Mouse (Mus musculus) heart, postnatal 0 days (tissue): ENCODE results near the gene Frat2. TPM values are rescaled to one million over a fixed set of nuclear protein-coding genes. Genes with fewer than 3 reads are reported as not detected.

Source experiments
- ATAC-seq: fragments of 200-750 bp; cut with Nextera tagmentation; 2 replicates; pipeline ENCODE4 v1.8.0; 2017; ENCODE audit warnings: low read depth, moderate number of reproducible peaks, moderate library complexity; ENCODE audit not compliant: insufficient read depth
- DNase-seq: peaks from one replicate; pipeline ENCODE4 v3.0.0-alpha.2; 2016; ENCODE audit warnings: low spot score
- H3K27ac ChIP-seq: fragments of 300-500 bp; sonication (generic); 2 replicates; pipeline ENCODE4 v1.5.1; 2014; ENCODE audit warnings: low read depth, mild to moderate bottlenecking
- H3K27me3 ChIP-seq: fragments of 300-500 bp; sonication (generic); 2 replicates; pipeline ENCODE4 v1.6.1; 2014; ENCODE audit warnings: low read length, mixed read lengths; ENCODE audit not compliant: control insufficient read depth, insufficient read depth
- H3K36me3 ChIP-seq: fragments of 300-500 bp; sonication (generic); replicated peaks from 2 replicates; pipeline ENCODE4 v1.6.1; 2014; ENCODE audit warnings: low read length, mixed read lengths; ENCODE audit not compliant: control insufficient read depth, insufficient read depth
- H3K4me1 ChIP-seq: fragments of 300-500 bp; sonication (generic); 2 replicates; pipeline ENCODE4 v1.6.1; 2014; ENCODE audit warnings: antibody characterized with exemption; ENCODE audit not compliant: control insufficient read depth, insufficient read depth
- H3K4me2 ChIP-seq: fragments of 300-500 bp; sonication (generic); 2 replicates; pipeline ENCODE4 v1.6.1; 2014; ENCODE audit warnings: low read depth, mild to moderate bottlenecking, low read length, moderate library complexity
- H3K4me3 ChIP-seq: fragments of 300-500 bp; sonication (generic); 2 replicates; pipeline ENCODE4 v1.5.1; 2014; ENCODE audit warnings: low read depth, low read length
- H3K9ac ChIP-seq: fragments of 300-500 bp; sonication (generic); replicated peaks from 2 replicates; pipeline ENCODE4 v1.6.1; 2014; ENCODE audit warnings: low read depth, low read length, mixed read lengths
- H3K9me3 ChIP-seq: fragments of 300-500 bp; sonication (generic); replicated peaks from 2 replicates; pipeline ENCODE4 v1.6.1; 2016; ENCODE audit warnings: low read length; ENCODE audit not compliant: control insufficient read depth
- CTCF ChIP-seq: IDR thresholded peaks from 2 replicates; pipeline ENCODE4 v1.5.1; 2016; ENCODE audit warnings: antibody characterized with exemption, control low read depth, low read depth
- EP300 ChIP-seq: IDR thresholded peaks from 2 replicates; pipeline ENCODE4 v1.6.1; 2016; ENCODE audit warnings: antibody characterized with exemption, low read depth
- WGBS: fragments of 180-500 bp; shearing (Covaris S2); extraction: QIAGEN DNeasy Blood & Tissue Kit; methylation state at CpG from one replicate; pipeline ENCODE4 v1.1.7; 2014; 5-methylcytosine and 5-hydroxymethylcytosine counted together
- polyA plus RNA-seq: library from polyadenylated mRNA; unstranded; fragments of >200 nt; fragmentation: Nextera tagmentation; extraction: Ambion mirVana; gene quantifications from 2 replicates; pipeline ENCODE4 v1.2.1, GENCODE M21; 2015
- total RNA-seq: library from RNA; depleted of rRNA; stranded (reverse); fragments of >200 nt; gene quantifications from 2 replicates; pipeline ENCODE4 v1.2.3, GENCODE M21; 2014; ENCODE audit warnings: low replicate concordance

Gene Frat2
- total and polyA plus RNA-seq, 2 experiments from 2014 or later, result 1.4 to 5.6 TPM

GRCm38 (mm10) chr19:41826529-41826928 is 21.4 kb downstream of the Frat2 start:
- TF ChIP-seq CTCF (no peak), EP300 (no peak)
- no peak for ATAC-seq
- Histone ChIP-seq H3K27ac (no peak overlapping the region), H3K36me3 (no peaks in the 10 kb centered on the region), H3K4me1 (peaks cover 5% of the 10 kb centered on the region; the same call in 1 of the 2 replicates), H3K27me3 (peaks cover 2% of the 10 kb centered on the region; the same call in 1 of the 2 replicates), H3K4me3 (no peak overlapping the region), H3K9ac (no peak overlapping the region), H3K9me3 (no peaks in the 10 kb centered on the region), H3K4me2 (no peak overlapping the region)
- 68% methylated on average over 2 of the region's 3 CpGs for WGBS
- no peak for DNase-seq

DNA sequence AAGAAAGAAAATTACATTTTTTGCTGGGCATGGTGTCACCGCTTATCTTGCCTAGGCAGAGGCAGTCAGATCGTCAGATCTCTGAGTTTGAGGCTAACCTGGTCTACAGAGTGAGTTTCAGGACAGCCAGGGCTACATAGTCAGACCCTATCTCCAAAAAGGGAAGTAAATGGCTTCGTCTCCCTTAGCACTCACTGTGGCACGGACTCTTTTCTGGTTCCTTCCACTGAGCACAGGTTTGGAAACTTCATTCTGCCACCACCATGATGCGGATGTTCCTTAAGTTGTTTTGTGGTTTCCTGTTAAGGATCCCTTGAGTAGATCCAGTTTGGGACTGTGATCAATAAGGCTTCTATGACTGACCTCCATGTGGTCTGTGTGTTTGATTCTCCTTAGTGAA is 23.0 kb downstream of the Frat2 start:
- Histone ChIP-seq H3K4me3 (no peak overlapping the region), H3K9ac (no peak overlapping the region), H3K27ac (no peak overlapping the region), H3K9me3 (no peaks in the 10 kb centered on the region), H3K4me1 (no peaks in the 10 kb centered on the region), H3K36me3 (no peaks in the 10 kb centered on the region), H3K27me3 (no peaks in the 10 kb centered on the region), H3K4me2 (no peak overlapping the region)
- DNase-seq, result no peak
- 71% methylated on average over 5 of the region's 5 CpGs for WGBS
- no peak for ATAC-seq
- no peak for TF ChIP-seq EP300
- no peak for TF ChIP-seq CTCF

DNA sequence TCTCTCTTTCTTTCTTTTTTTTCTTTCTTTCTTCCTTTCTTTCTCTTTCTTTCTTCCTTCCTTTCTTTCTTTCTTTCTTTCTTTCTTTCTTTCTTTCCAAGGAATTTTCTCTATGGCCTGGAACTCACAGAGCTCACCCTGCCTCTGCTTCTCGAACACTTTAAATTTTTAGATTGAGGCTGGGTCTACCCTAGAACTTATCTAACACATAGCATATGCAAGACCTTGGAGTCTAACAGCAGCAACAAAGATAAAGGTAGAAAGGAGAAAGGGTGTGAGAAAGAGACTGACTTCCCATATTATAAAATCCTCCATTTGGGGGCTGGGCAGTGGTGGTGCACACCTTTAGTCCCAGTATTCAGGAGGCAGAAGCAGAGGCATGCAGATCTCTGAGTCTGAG is 25.3 kb downstream of the Frat2 start:
- no peak for DNase-seq
- H3K9ac ChIP-seq, result no peak overlapping the region
- ATAC-seq, result no peak
- H3K4me3 ChIP-seq, result no peak overlapping the region
- no peak for TF ChIP-seq CTCF
- no peak for TF ChIP-seq EP300
- no peaks in the 10 kb centered on the region for H3K9me3 ChIP-seq
- H3K4me2 ChIP-seq, result no peak overlapping the region
- no peak overlapping the region for H3K27ac ChIP-seq
- 66% methylated on average over 1 of the region's 1 CpGs for WGBS
- H3K36me3 ChIP-seq, result no peaks in the 10 kb centered on the region
- no peaks in the 10 kb centered on the region for H3K4me1 ChIP-seq
- H3K27me3 ChIP-seq, result no peaks in the 10 kb centered on the region

GRCm38 (mm10) chr19:41821436-41821835 is 26.5 kb downstream of the Frat2 start:
- WGBS, result 27% methylated on average over 5 of the region's 5 CpGs
- no peak overlapping the region for H3K4me2 ChIP-seq
- H3K4me3 ChIP-seq, result no peak overlapping the region
- DNase-seq (no peak), ATAC-seq (no peak)
- no peaks in the 10 kb centered on the region for H3K9me3 ChIP-seq
- TF ChIP-seq EP300 (no peak), CTCF (no peak)
- H3K27me3 ChIP-seq, result no peaks in the 10 kb centered on the region
- no peaks in the 10 kb centered on the region for H3K36me3 ChIP-seq
- no peaks in the 10 kb centered on the region for H3K4me1 ChIP-seq
- no peak overlapping the region for H3K9ac ChIP-seq
- no peak overlapping the region for H3K27ac ChIP-seq

DNA sequence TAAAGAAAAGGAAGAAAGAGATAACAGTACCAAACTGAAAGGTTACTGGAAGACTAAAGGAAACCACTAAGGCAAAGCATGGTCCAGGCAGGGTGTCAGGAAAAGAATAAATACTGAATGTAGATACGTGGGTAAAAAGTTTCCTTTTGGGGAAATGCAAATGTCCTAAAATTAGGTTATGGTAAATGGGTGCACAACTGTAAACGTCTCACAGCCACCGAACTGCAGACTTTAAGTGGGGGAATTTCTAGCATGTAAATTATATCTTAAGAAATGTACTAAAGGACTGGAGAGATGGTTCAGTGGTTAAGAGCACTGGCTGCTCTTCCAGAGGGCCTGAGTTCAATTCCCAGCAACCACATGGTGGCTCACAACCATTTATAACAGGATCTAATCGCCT is 29.2 kb downstream of the Frat2 start:
- Histone ChIP-seq H3K27me3 (no peaks in the 10 kb centered on the region), H3K4me2 (no peak overlapping the region), H3K9ac (no peak overlapping the region), H3K36me3 (no peaks in the 10 kb centered on the region), H3K4me1 (no peaks in the 10 kb centered on the region), H3K4me3 (no peak overlapping the region), H3K27ac (no peak overlapping the region), H3K9me3 (no peaks in the 10 kb centered on the region)
- ATAC-seq (no peak), DNase-seq (no peak)
- TF ChIP-seq CTCF (no peak), EP300 (no peak)
- WGBS, result 84% methylated on average over 4 of the region's 4 CpGs

GRCm38 (mm10) chr19:41817325-41817724 is 30.6 kb downstream of the Frat2 start:
- H3K4me1 ChIP-seq, result no peaks in the 10 kb centered on the region
- H3K36me3 ChIP-seq, result no peaks in the 10 kb centered on the region
- no peak overlapping the region for H3K27ac ChIP-seq
- no peaks in the 10 kb centered on the region for H3K9me3 ChIP-seq
- H3K4me2 ChIP-seq, result no peak overlapping the region
- DNase-seq (no peak), ATAC-seq (no peak)
- no peak overlapping the region for H3K4me3 ChIP-seq
- TF ChIP-seq CTCF (no peak), EP300 (no peak)
- H3K27me3 ChIP-seq, result no peaks in the 10 kb centered on the region
- 34% methylated on average over 10 of the region's 10 CpGs for WGBS
- H3K9ac ChIP-seq, result no peak overlapping the region
